Mouse (Mus musculus) retina, embryonic 14.5 days (tissue): ENCODE results near the gene Mthfr.

ENCODE experiments used
- DNase-seq: peaks from one replicate; pipeline ENCODE4 v3.0.0-alpha.2; 2015; ENCODE audit warnings: low spot score

Mthfr gene

GRCm38 (mm10) chr4:148038600-148039253 lies at the start of gene Mthfr, which contains the start of gene Clcn6:
Gene Mthfr, plus strand, starts transcription at chr4:148039077.
Gene Clcn6, minus strand, starts transcription at chr4:148038821.
- DNase-seq, result peak; percentile 100

GRCm38 (mm10) chr4:147993571-147994095 lies 45.2 kb upstream of the Mthfr start:
- no peak for DNase-seq

GRCm38 (mm10) chr4:147995311-147995710 lies 43.6 kb upstream of the Mthfr start:
- no peak for DNase-seq

GRCm38 (mm10) chr4:148000202-148000772 lies 38.6 kb upstream of the Mthfr start, which contains the start of gene Nppa:
Gene Nppa, plus strand, starts transcription at chr4:148000722.
- DNase-seq, result no peak

GRCm38 (mm10) chr4:148001013-148001789 lies 37.7 kb upstream of the Mthfr start:
- no peak for DNase-seq

- no peak for DNase-seq
Observed at GRCm38 (mm10) chr4:148001866-148002265, 37.0 kb upstream of the Mthfr start.

- no peak for DNase-seq
Observed at GRCm38 (mm10) chr4:148004361-148004760, 34.5 kb upstream of the Mthfr start.

- peak; percentile 47 for DNase-seq
Observed at GRCm38 (mm10) chr4:148008412-148008811, 30.5 kb upstream of the Mthfr start.

GRCm38 (mm10) chr4:148009641-148010040 lies 29.2 kb upstream of the Mthfr start:
- DNase-seq, result no peak

- DNase-seq, result no peak
Observed at GRCm38 (mm10) chr4:148011332-148011731, 27.5 kb upstream of the Mthfr start.

- no peak for DNase-seq
Observed at GRCm38 (mm10) chr4:148012216-148012615, 26.7 kb upstream of the Mthfr start.

- peak; percentile 38 for DNase-seq
Observed at GRCm38 (mm10) chr4:148015418-148015817, 23.5 kb upstream of the Mthfr start.

- DNase-seq, result no peak
Observed at GRCm38 (mm10) chr4:148016981-148017380, 21.9 kb upstream of the Mthfr start.

GRCm38 (mm10) chr4:148018410-148018809 lies 20.5 kb upstream of the Mthfr start:
- no peak for DNase-seq

- DNase-seq, result no peak
Observed at GRCm38 (mm10) chr4:148024003-148024402, 14.9 kb upstream of the Mthfr start.

- DNase-seq, result no peak
Observed at GRCm38 (mm10) chr4:148029297-148029696, 9.6 kb upstream of the Mthfr start.

- DNase-seq, result no peak
Observed at GRCm38 (mm10) chr4:148030506-148030905, 8.4 kb upstream of the Mthfr start.

GRCm38 (mm10) chr4:148033858-148034410 lies 4.9 kb upstream of the Mthfr start:
- no peak for DNase-seq

- no peak for DNase-seq
Observed at GRCm38 (mm10) chr4:148035440-148035839, 3.4 kb upstream of the Mthfr start.

- DNase-seq, result peak; percentile 7
Observed at GRCm38 (mm10) chr4:148038079-148038599, 738 bp upstream of the Mthfr start.

- DNase-seq, result peak; percentile 29
Observed at GRCm38 (mm10) chr4:148039254-148040028, 564 bp downstream of the Mthfr start.
